Mouse (Mus musculus): ENCODE results near the gene Galc.

GRCm38 (mm10) chr12:98259518-98259852 is 226 bp upstream of the Galc start:
- TF ChIP-seq CTCF (IDR thresholded peaks at IDR 0.05; ENCODE audit: control insufficient read depth, insufficient read depth, low read length) (no peak), POLR2A (IDR thresholded peaks at IDR 0.05; ENCODE audit: borderline replicate concordance, control insufficient read depth, low read depth, low read length) (no peak)

Measured in bone marrow, adult 2 months (tissue).